Mouse (Mus musculus) liver, embryonic 14.5 days (tissue): ENCODE measurements at regions not wholly inside any gene's neighbourhood (a gene's known extent, or its start where the extent isn't known, plus 50 kb on each side); places are given as distances from the start of the nearest gene placed in this dataset.
A peak's percentile ranks its signal among the peaks of the same experiment; 100 is the strongest.

Experiments used
- CTCF ChIP-seq: IDR thresholded peaks from 2 replicates; pipeline ENCODE4 v1.5.1; 2016; ENCODE audit warnings: antibody characterized with exemption, low read depth, control low read depth
- EP300 ChIP-seq: IDR thresholded peaks from 2 replicates; pipeline ENCODE4 v1.6.1; 2016; ENCODE audit warnings: antibody characterized with exemption, low read depth

GRCm38 (mm10) chrX:129607842-129608241, 141.7 kb upstream of the Diaph2 start:
- TF ChIP-seq EP300 = peak; percentile 30; the same call in 1 of the 2 replicates
- TF ChIP-seq CTCF = no peak
